Mouse (Mus musculus): ENCODE results near the gene Aven.

- TF ChIP-seq CTCF (IDR thresholded peaks at IDR 0.05; ENCODE audit: low read depth), result no peak
- no peak for TF ChIP-seq EP300 (IDR thresholded peaks at IDR 0.05; ENCODE audit: low read depth)
Measured at GRCm38 (mm10) chr2:112460557-112460956, 32.2 kb upstream of the Aven start.

Data from liver, postnatal 0 days (tissue).